Mouse (Mus musculus): Measurements from ENCODE around the gene Zdhhc24. TPM values are rescaled to one million over a fixed set of nuclear protein-coding genes. Genes with fewer than 3 reads are reported as not detected.
A peak's percentile ranks its signal among the peaks of the same experiment; 100 is the strongest.

Zdhhc24 gene
- polyA plus RNA-seq, 1 experiment from 2014 or later = 8.5 TPM

- H3K27ac ChIP-seq = no peak overlapping the region
- peaks cover 16% of the 10 kb centered on the region for H3K36me3 ChIP-seq
- no peaks in the 10 kb centered on the region for H3K4me1 ChIP-seq
- DNase-seq (ENCODE audit: low spot score) = no peak
- no peaks in the 10 kb centered on the region for H3K27me3 ChIP-seq (ENCODE audit: low read depth, poor library complexity, severe bottlenecking)
- no peaks in the 10 kb centered on the region for H3K9me3 ChIP-seq (replicated peaks)
- 83% methylated on average over 3 of the region's 3 CpGs for WGBS
- H3K4me3 ChIP-seq = no peak overlapping the region
Observed at GRCm38 (mm10) chr19:4891798-4892197, 13.3 kb downstream of the Zdhhc24 start.

GRCm38 (mm10) chr19:4896780-4897520 is 18.5 kb downstream of the Zdhhc24 start:
- H3K27me3 ChIP-seq (ENCODE audit: low read depth, poor library complexity, severe bottlenecking) = no peaks in the 10 kb centered on the region
- peaks cover 7% of the 10 kb centered on the region for H3K36me3 ChIP-seq
- 46% methylated on average over 21 of the region's 21 CpGs for WGBS
- no peaks in the 10 kb centered on the region for H3K4me1 ChIP-seq
- H3K27ac ChIP-seq = no peak overlapping the region
- DNase-seq (ENCODE audit: low spot score) = no peak
- H3K4me3 ChIP-seq = no peak overlapping the region
- H3K9me3 ChIP-seq (replicated peaks) = no peaks in the 10 kb centered on the region

GRCm38 (mm10) chr19:4898972-4899371 is 20.5 kb downstream of the Zdhhc24 start:
- WGBS = 77% methylated on average over 9 of the region's 9 CpGs
- Histone ChIP-seq H3K4me1 (no peaks in the 10 kb centered on the region), H3K9me3 (replicated peaks) (no peaks in the 10 kb centered on the region), H3K4me3 (no peak overlapping the region), H3K36me3 (peaks cover 19% of the 10 kb centered on the region), H3K27ac (no peak overlapping the region), H3K27me3 (ENCODE audit: low read depth, poor library complexity, severe bottlenecking) (no peaks in the 10 kb centered on the region)
- DNase-seq (ENCODE audit: low spot score) = no peak

GRCm38 (mm10) chr19:4899888-4900287 is 21.4 kb downstream of the Zdhhc24 start:
- WGBS = 86% methylated on average over 3 of the region's 3 CpGs
- Histone ChIP-seq H3K27me3 (ENCODE audit: low read depth, poor library complexity, severe bottlenecking) (no peaks in the 10 kb centered on the region), H3K9me3 (replicated peaks) (no peaks in the 10 kb centered on the region), H3K4me3 (no peak overlapping the region), H3K36me3 (peaks cover 19% of the 10 kb centered on the region), H3K27ac (no peak overlapping the region), H3K4me1 (no peaks in the 10 kb centered on the region)
- DNase-seq (ENCODE audit: low spot score) = no peak

GRCm38 (mm10) chr19:4905979-4906794 is 27.7 kb downstream of the Zdhhc24 start, which contains the start of gene Bbs1:
TSS of gene Bbs1 (minus strand) at chr19:4906628.
- peak; percentile 90 for DNase-seq (ENCODE audit: low spot score)
- no peaks in the 10 kb centered on the region for H3K27me3 ChIP-seq (ENCODE audit: low read depth, poor library complexity, severe bottlenecking)
- H3K9me3 ChIP-seq (replicated peaks) = no peaks in the 10 kb centered on the region
- 9% methylated on average over 31 of the region's 31 CpGs for WGBS
- H3K4me1 ChIP-seq = peaks cover 6% of the 10 kb centered on the region
- H3K4me3 ChIP-seq = peak within 1 kb of the TSS; percentile 68
- peak within 1 kb of the TSS; percentile 69; the same call in 1 of the 2 replicates for H3K27ac ChIP-seq
- peaks cover 60% of the 10 kb centered on the region for H3K36me3 ChIP-seq

- Histone ChIP-seq H3K9me3 (replicated peaks) (no peaks in the 10 kb centered on the region), H3K27me3 (ENCODE audit: low read depth, poor library complexity, severe bottlenecking) (no peaks in the 10 kb centered on the region), H3K27ac (no peak overlapping the region), H3K4me3 (no peak overlapping the region), H3K4me1 (peaks cover 6% of the 10 kb centered on the region), H3K36me3 (peaks cover 70% of the 10 kb centered on the region)
- 84% methylated on average over 4 of the region's 4 CpGs for WGBS
- DNase-seq (ENCODE audit: low spot score) = no peak
Observed at GRCm38 (mm10) chr19:4908107-4908506, 29.6 kb downstream of the Zdhhc24 start.

- WGBS = 93% methylated on average over 7 of the region's 7 CpGs
- Histone ChIP-seq H3K36me3 (peaks cover 75% of the 10 kb centered on the region), H3K4me3 (no peak overlapping the region), H3K27ac (no peak overlapping the region), H3K27me3 (ENCODE audit: low read depth, poor library complexity, severe bottlenecking) (no peaks in the 10 kb centered on the region), H3K4me1 (peaks cover 6% of the 10 kb centered on the region), H3K9me3 (replicated peaks) (no peaks in the 10 kb centered on the region)
- no peak for DNase-seq (ENCODE audit: low spot score)
Observed at GRCm38 (mm10) chr19:4909376-4909775, 30.9 kb downstream of the Zdhhc24 start.

GRCm38 (mm10) chr19:4915924-4916603 is 37.6 kb downstream of the Zdhhc24 start:
- H3K27me3 ChIP-seq (ENCODE audit: low read depth, poor library complexity, severe bottlenecking) = no peaks in the 10 kb centered on the region
- 94% methylated on average over 15 of the region's 15 CpGs for WGBS
- H3K36me3 ChIP-seq = peaks cover 99% of the 10 kb centered on the region
- no peak overlapping the region for H3K4me3 ChIP-seq
- DNase-seq (ENCODE audit: low spot score) = no peak
- H3K4me1 ChIP-seq = no peaks in the 10 kb centered on the region; the same call in 1 of the 2 replicates
- no peaks in the 10 kb centered on the region for H3K9me3 ChIP-seq (replicated peaks)
- H3K27ac ChIP-seq = no peak overlapping the region

- H3K36me3 ChIP-seq = peaks cover 99% of the 10 kb centered on the region
- no peaks in the 10 kb centered on the region for H3K9me3 ChIP-seq (replicated peaks)
- no peak overlapping the region for H3K27ac ChIP-seq
- no peaks in the 10 kb centered on the region; the same call in 1 of the 2 replicates for H3K4me1 ChIP-seq
- 93% methylated on average over 10 of the region's 10 CpGs for WGBS
- H3K27me3 ChIP-seq (ENCODE audit: low read depth, poor library complexity, severe bottlenecking) = no peaks in the 10 kb centered on the region
- DNase-seq (ENCODE audit: low spot score) = no peak
- no peak overlapping the region for H3K4me3 ChIP-seq
Observed at GRCm38 (mm10) chr19:4916827-4917226, 38.4 kb downstream of the Zdhhc24 start.

GRCm38 (mm10) chr19:4919652-4920051 is 41.2 kb downstream of the Zdhhc24 start:
- H3K4me3 ChIP-seq = no peak overlapping the region
- 89% methylated on average over 6 of the region's 6 CpGs for WGBS
- peaks cover 100% of the 10 kb centered on the region for H3K36me3 ChIP-seq
- no peaks in the 10 kb centered on the region for H3K27me3 ChIP-seq (ENCODE audit: low read depth, poor library complexity, severe bottlenecking)
- H3K4me1 ChIP-seq = no peaks in the 10 kb centered on the region; the same call in 1 of the 2 replicates
- no peak overlapping the region for H3K27ac ChIP-seq
- no peaks in the 10 kb centered on the region for H3K9me3 ChIP-seq (replicated peaks)
- no peak for DNase-seq (ENCODE audit: low spot score)

GRCm38 (mm10) chr19:4925121-4925860 is 46.8 kb downstream of the Zdhhc24 start:
- Histone ChIP-seq H3K36me3 (peaks cover 65% of the 10 kb centered on the region), H3K4me1 (peaks cover 20% of the 10 kb centered on the region), H3K27ac (no peak overlapping the region), H3K27me3 (ENCODE audit: low read depth, poor library complexity, severe bottlenecking) (no peaks in the 10 kb centered on the region), H3K9me3 (replicated peaks) (no peaks in the 10 kb centered on the region), H3K4me3 (no peak overlapping the region)
- 94% methylated on average over 11 of the region's 11 CpGs for WGBS
- no peak for DNase-seq (ENCODE audit: low spot score)

- DNase-seq (ENCODE audit: low spot score) = peak; percentile 99
- no peaks in the 10 kb centered on the region for H3K27me3 ChIP-seq (ENCODE audit: low read depth, poor library complexity, severe bottlenecking)
- WGBS = under 1% methylated on average over 32 of the region's 32 CpGs
- H3K27ac ChIP-seq = peak within 1 kb of the TSS; percentile 92
- H3K9me3 ChIP-seq (replicated peaks) = no peaks in the 10 kb centered on the region
- peak within 1 kb of the TSS; percentile 71 for H3K4me3 ChIP-seq
- peaks cover 38% of the 10 kb centered on the region for H3K36me3 ChIP-seq
- peaks cover 20% of the 10 kb centered on the region for H3K4me1 ChIP-seq
Observed at GRCm38 (mm10) chr19:4927904-4928531, 49.5 kb downstream of the Zdhhc24 start, which contains the start of gene Dpp3. TSS of gene Dpp3 (minus strand) at chr19:4928287.

Measured in limb, embryonic 10.5 days (tissue).